Mouse (Mus musculus): ENCODE measurements around the gene Nufip1.
"Not testable (repeated sequence)": the region's sequence is repeated elsewhere in the genome, so short reads cannot be mapped to it uniquely, and the experiment has no call there.

Nufip1 gene

DNA sequence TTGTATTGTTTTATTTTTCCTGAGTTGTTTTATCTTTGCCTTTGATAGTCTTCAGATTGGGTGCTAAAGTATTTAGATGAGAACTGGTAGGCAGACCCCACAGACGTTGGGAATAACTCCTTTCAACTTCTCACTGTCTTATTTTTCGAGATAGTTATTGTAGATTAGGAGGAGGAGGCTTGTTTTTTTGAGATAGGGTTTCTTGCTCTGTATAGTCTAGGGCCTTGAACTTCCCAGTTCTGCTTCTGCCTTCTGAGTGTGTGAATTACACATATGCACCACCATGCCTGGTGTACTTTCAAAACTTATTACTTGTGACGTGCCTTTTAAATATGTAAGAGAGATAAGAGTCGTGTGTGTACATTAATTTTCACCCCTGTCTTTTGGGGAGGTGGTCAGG lies 17.5 kb downstream of the Nufip1 start:
- no peak for ATAC-seq (ENCODE audit: insufficient number of reproducible peaks, low FRiP score, low TSS enrichment)

DNA sequence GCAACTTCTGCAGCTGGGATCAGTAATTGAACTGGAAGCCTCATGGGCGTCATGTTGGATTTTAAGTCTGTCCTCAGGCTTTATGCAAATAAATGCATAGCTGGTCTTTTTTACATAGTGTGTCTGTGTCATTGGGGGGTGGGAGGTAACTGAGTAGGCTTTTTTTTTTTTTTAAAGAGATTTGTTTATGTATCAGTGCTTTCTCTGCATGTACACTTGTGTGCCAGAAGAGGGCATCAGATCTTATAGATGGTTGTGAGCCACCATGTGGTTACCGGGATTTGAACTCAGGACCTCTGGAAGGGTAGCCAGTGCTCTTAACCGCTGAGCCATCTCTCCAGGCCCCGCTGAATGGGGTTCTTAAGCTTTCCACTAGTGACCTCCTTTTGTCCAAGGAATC lies 24.3 kb downstream of the Nufip1 start:
- ATAC-seq (ENCODE audit: insufficient number of reproducible peaks, low FRiP score, low TSS enrichment): no peak

GRCm38 (mm10) chr14:76145248-76145647 lies 34.6 kb downstream of the Nufip1 start:
- no peak for ATAC-seq (ENCODE audit: insufficient number of reproducible peaks, low FRiP score, low TSS enrichment)

DNA sequence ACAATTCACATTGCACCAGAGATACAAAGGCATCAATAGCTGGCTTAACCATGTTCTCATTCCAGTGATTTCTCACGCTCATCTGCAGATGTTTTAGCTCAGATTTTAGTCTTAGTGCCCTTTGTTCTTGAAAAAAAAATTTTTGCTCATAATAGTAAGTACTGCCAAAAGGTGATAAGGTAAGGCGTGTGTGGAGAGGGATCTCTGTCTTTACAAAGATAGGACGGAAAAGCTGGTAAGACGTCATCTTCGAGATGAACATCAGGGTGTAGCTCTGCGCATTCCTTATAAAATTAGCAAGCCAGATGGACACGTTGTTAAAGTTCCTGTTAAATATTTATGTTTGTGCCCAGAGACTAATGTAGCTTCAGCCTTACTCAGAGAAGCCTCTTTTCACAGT lies 35.2 kb downstream of the Nufip1 start:
- no peak for ATAC-seq (ENCODE audit: insufficient number of reproducible peaks, low FRiP score, low TSS enrichment)

- no peak for ATAC-seq (ENCODE audit: insufficient number of reproducible peaks, low FRiP score, low TSS enrichment)
Observed at GRCm38 (mm10) chr14:76147061-76147460, 36.4 kb downstream of the Nufip1 start.

GRCm38 (mm10) chr14:76148294-76148693 lies 37.6 kb downstream of the Nufip1 start:
- no peak for ATAC-seq (ENCODE audit: insufficient number of reproducible peaks, low FRiP score, low TSS enrichment)

- ATAC-seq (ENCODE audit: insufficient number of reproducible peaks, low FRiP score, low TSS enrichment): no peak
Observed at GRCm38 (mm10) chr14:76149531-76150179, 39.0 kb downstream of the Nufip1 start.

- ATAC-seq (ENCODE audit: insufficient number of reproducible peaks, low FRiP score, low TSS enrichment): no peak
Observed at GRCm38 (mm10) chr14:76150499-76150898, 39.8 kb downstream of the Nufip1 start.

DNA sequence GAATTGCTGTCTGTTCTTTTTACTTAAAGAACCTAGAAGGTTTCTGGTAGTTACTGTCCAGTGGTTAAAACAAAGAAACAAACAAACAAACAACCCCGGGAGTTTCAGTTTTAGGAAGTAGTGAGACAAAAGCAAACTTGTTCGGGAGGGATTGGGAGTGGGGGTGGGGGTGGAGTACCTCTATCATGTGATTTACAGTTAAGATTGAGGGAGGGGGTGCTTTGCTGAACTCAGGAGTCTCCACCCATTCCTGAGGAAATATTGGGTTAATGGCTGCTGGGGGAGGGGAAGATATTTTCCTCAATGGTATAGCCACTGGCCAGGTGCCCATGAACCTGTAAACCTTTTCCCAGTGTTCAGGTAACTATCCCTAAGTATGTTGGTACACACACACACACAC lies 40.3 kb downstream of the Nufip1 start:
- ATAC-seq (ENCODE audit: insufficient number of reproducible peaks, low FRiP score, low TSS enrichment): no peak

- ATAC-seq (ENCODE audit: insufficient number of reproducible peaks, low FRiP score, low TSS enrichment): no peak
Observed at GRCm38 (mm10) chr14:76151820-76152161, 41.1 kb downstream of the Nufip1 start.

DNA sequence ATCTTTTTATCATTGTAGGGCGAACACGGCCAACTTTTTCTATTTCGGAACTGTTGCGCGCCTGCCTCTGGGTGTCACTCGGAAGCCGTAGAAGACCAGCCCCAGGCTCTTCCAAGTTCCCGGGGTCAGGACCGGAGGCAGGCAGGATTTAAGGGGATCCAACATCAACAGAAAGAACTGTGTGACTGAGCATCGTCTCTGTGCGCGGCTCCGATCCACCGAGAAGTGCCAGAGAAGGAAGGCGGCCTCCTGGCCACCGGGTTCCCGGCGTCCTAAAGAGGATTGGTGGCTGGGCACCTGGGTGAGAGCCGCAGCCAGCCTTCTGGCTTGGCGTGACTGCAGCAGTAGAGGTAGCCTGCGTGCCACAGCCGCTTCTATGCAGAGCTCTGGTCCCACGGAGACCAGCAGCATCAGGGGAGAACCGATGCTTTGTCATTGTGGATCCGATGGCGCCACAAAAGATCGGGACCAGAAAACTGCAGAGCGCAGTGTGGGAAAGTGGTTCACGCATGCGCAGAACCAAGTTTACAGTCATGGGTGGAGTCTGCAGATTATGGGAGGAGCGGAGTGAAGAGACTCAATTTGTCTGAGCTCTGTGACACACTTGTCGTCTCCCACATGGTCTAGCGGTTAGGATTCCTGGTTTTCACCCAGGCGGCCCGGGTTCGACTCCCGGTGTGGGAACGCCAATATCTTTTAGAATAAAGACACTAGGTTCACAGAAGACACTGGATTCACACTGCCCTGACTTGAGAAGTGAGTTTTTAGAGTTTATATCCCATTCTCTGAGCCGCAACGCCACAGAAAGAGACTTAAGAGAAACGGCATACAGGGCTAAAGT lies 41.7 kb downstream of the Nufip1 start:
- peak; percentile 87 for ATAC-seq (ENCODE audit: insufficient number of reproducible peaks, low FRiP score, low TSS enrichment)

DNA sequence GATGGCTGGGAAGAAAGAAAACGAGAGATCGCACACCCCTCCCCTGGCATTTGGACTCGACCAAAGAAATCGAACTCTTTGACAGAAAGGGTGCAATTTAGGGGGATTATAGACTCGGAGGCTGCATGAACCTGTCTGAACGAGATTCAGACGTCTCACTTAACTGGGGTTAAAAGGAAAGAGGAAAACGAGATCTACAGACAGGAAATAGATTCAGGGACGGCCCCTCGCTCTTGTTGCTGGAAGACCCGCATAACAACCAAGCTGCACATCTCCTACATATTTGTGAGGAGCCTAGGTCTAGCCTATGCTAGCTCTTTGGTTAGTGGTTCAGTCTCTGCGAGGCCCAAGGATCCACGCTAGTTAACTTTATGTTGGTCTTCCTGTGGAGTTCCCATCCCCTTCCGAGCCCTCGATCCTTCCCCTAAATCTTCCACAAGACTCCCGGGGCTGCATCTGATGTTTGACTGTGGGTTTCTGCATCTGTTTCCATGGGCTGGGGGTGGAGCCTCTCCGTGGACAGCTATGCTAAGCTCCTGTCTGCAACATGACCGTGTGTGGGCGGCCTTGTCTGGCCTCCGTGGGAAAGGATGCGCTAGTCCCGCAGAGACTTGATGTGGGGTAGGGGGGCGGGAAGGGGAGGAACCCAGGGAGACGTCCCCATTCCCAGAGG lies 42.4 kb downstream of the Nufip1 start:
- ATAC-seq (ENCODE audit: insufficient number of reproducible peaks, low FRiP score, low TSS enrichment): peak; percentile 5; the same call in 1 of the 2 replicates

GRCm38 (mm10) chr14:76153828-76154227 lies 43.1 kb downstream of the Nufip1 start:
- no peak for ATAC-seq (ENCODE audit: insufficient number of reproducible peaks, low FRiP score, low TSS enrichment)

- no peak for ATAC-seq (ENCODE audit: insufficient number of reproducible peaks, low FRiP score, low TSS enrichment)
Observed at GRCm38 (mm10) chr14:76158192-76158785, 47.6 kb downstream of the Nufip1 start.

DNA sequence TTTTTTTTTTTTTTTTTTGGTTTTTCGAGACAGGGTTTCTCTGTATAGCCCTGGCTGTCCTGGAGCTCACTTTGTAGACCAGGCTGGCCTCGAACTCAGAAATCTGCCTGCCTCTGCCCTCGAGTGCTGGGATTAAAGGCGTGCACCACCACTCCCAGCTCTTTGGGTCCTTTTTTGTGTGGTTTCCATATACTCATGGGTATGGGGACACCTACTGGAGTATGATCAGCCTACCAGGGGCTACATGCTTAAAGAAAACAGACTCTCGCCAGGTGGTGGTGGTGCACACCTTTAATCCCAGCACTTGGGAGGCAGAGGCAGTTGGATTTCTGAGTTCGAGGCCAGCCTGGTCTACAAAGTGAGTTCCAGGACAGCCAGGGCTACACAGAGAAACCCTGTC lies 49.9 kb downstream of the Nufip1 start:
- ATAC-seq (ENCODE audit: insufficient number of reproducible peaks, low FRiP score, low TSS enrichment): not testable (repeated sequence)

DNA sequence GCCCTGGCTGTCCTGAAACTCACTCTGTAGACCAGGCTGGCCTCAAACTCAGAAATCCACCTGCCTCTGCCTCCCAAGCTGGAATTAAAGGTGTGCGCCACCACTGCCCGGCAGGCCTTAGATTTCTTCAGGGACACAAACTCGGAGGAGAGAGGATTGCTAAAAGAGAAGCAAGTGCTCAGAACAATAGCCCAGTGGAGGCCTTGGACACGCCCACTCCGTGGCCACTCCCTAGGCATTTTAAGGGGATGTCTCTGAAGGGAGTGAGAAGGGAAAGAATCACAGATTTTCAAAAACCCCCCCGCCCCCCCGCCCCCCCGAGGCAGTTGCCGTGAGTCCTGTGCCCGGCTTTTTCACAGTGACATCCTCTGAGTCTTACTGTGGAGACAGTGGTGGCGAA lies 53.5 kb downstream of the Nufip1 start:
- ATAC-seq (ENCODE audit: insufficient number of reproducible peaks, low FRiP score, low TSS enrichment): no peak

- ATAC-seq (ENCODE audit: insufficient number of reproducible peaks, low FRiP score, low TSS enrichment): peak; percentile 58; the same call in 1 of the 2 replicates
Observed at GRCm38 (mm10) chr14:76164904-76165755, 54.4 kb downstream of the Nufip1 start.

DNA sequence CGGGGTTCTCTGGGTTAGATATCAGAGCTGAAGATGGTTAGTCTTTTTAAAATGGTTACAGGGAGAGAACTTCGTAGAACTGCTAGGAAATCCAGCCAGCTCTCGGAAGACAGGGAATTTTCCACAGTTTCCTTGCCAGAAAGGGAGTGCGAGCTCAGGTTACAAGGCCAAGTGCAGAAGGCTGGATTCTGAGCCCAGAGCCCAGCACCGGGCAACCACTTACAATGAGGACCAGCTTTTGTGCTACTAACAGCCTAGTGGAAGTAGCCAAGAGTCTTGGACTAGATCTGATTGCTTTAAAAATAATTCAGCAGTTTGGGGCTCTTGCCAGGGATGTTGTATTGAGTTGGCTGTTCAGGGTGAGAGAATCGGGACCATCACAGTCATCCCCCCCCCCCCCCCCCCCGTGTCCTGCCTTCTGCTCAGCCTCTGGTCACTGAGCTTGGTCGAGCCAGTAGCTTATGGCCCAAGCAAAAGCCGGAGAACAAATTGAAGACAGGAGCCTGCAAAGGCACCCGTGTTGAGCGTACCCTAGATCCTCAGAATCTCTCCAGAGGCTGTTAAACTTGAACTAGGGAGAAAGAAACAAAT lies 59.3 kb downstream of the Nufip1 start:
- no peak for ATAC-seq (ENCODE audit: insufficient number of reproducible peaks, low FRiP score, low TSS enrichment)

DNA sequence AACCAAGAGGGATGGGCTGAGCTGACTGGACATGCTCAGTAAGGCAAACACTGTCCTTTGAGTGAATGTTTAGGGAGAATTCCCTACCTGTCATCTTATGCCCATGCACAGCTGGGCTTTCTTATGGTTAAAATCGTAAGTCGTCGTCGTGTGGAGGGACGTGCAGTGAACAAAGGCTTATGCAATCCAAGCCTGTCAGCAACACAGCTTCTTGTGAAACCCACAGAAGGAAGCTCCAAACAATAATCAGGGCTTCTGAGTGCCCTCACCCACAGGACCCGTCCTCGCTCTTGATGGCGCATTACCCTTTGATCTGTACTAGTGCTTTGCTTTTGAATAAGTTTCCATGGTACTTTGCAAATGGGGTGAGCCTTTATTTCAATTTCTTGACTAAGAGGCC lies 60.6 kb downstream of the Nufip1 start:
- no peak for ATAC-seq (ENCODE audit: insufficient number of reproducible peaks, low FRiP score, low TSS enrichment)

GRCm38 (mm10) chr14:76174328-76174727 lies 63.6 kb downstream of the Nufip1 start:
- no peak for ATAC-seq (ENCODE audit: insufficient number of reproducible peaks, low FRiP score, low TSS enrichment)
